Mouse (Mus musculus) ovary, postnatal 10 days (tissue): Measurements from ENCODE around the gene Ppbp.

Experiments used
- DNase-seq: peaks from one replicate; pipeline ENCODE4 v3.0.0; 2022; ENCODE audit warnings: low spot score

Gene Ppbp

GRCm38 (mm10) chr5:90768218-90768617 is at the start of gene Ppbp:
Gene Ppbp, plus strand, starts transcription at chr5:90768518.
- no peak for DNase-seq

GRCm38 (mm10) chr5:90722656-90723055 is 45.7 kb upstream of the Ppbp start:
- DNase-seq, result no peak

- no peak for DNase-seq
Measured at GRCm38 (mm10) chr5:90728254-90728653, 40.1 kb upstream of the Ppbp start.

GRCm38 (mm10) chr5:90731480-90731879 is 36.8 kb upstream of the Ppbp start:
- DNase-seq, result no peak

- DNase-seq, result no peak
Measured at GRCm38 (mm10) chr5:90742029-90742428, 26.3 kb upstream of the Ppbp start.

DNA sequence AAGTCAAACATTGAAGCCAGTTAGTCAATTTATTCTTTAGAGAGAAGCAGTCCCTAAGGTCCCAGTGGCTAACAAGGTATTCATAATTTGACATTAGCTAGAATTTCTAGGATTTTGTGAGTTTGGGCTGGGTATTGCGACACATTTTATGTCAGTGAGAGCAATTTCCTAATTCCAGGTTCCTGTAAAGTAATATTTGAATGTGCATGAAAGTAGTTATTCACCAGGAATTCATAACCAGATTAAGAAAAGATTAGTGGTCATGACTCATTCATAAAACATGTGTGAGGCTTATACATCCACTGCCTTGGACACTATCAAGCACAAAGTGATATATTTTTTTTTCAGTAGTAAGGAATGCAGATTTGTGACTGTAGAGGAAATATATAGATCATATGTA is 14.4 kb upstream of the Ppbp start:
- DNase-seq, result no peak

DNA sequence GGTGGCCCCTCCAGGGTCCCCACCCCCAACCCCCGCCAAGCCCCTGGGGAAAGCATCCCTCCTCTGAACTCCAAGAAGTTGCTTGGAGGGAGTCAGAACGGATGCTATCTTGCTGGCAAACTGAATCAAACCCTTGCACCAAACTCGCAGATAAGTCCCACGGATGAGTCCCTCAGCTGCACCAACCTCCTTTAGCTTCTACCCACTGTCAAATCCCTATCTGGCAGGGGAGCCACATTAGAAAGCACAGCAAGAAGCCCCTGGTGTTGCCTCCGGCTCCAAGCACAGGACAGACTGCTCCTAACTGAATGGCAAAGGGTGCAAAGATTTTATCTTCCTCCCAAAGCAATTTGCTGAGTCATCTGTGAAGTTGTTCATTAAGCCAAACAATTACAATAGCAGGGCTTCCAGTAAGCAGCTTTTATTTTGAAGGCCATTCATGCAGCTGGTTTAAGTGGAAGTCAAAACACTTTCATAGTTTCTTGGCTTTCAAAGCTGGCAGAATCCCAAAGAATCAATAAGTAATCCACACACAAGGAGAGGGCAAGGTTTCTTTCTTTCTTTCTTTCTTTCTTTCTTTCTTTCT is 10.2 kb upstream of the Ppbp start:
- no peak for DNase-seq

DNA sequence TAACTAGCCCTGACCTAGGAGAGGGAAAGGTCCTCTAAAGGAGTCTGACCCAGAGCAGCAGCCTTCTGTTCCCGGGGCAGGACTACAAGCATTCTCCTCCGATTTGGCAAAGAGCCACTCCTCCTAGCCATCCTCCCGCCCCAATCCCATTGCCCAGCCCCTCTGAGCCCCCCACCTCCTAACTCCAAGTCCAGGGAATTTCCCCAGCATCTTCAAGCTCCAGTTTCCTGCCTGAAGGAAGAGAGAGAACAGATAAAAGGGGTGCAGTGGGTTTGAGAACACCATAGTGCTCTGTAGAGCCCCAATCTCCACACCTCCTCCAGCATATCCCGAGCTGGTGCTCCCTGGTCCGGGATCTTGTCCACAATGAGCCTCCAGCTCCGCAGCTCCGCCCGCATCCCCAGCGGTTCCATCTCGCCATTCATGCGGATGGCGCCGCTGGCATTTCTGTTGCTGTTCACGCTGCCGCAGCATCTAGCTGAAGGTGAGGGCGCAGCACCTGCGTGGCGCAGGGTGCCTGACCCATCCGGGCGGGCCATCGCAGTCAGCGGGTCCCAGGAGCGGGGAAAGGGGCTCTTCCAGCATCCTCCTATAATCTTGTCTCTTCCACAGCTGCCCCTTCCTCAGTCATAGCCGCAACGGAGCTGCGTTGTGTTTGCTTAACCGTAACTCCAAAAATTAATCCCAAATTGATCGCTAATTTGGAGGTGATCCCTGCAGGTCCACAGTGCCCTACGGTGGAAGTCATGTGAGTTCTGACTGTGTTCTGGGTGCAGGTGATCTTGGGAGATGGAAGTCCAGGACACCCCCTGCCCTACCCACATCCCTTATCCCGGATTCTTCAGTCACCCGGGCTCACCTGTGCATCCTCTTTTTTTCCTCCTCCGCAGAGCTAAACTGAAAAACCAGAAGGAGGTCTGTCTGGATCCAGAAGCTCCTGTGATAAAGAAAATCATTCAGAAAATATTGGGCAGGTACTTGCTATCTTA is 8.9 kb upstream of the Ppbp start, which contains the start of gene Cxcl5:
Gene Cxcl5, plus strand, starts transcription at position 284 of the 989 bp plus-strand sequence.
- DNase-seq, result no peak

DNA sequence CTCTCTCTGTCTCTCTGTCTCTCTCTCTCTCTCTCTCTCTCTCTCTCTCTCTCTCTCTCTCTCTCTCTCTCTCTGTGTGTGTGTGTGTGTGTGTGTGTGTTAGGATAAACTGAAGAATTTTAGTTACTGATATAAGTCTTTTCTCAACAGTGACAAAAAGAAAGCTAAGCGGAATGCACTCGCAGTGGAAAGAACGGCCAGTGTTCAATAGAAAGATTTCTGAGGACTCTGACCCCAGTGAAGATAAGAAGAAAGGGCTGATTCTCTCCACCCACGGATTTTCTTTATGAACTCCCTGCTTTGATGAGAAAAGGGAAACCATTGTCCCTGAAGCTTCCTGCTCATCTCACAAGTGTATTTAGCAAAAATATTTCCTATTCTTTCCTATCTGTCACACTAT is 8.0 kb upstream of the Ppbp start:
- DNase-seq, result no peak

DNA sequence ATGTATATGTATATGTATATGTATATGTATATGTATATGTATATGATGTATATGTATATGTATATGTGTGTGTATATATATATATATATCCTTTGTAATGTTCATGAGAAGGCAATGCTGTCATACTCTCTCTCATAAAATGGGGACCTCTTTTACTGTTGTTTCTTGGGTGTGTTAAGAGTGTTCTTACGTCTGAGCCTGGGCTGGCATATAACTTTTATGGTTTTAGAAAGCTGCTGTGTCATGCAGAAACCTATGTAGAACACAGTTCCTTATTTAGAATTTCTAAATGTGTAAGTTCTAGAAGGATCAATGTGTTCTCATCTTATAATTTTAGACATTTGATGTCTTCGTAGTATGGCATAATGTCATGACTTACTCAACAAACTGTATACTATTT is 7.5 kb upstream of the Ppbp start:
- DNase-seq, result no peak

GRCm38 (mm10) chr5:90761834-90762233 is 6.5 kb upstream of the Ppbp start:
- DNase-seq, result no peak

DNA sequence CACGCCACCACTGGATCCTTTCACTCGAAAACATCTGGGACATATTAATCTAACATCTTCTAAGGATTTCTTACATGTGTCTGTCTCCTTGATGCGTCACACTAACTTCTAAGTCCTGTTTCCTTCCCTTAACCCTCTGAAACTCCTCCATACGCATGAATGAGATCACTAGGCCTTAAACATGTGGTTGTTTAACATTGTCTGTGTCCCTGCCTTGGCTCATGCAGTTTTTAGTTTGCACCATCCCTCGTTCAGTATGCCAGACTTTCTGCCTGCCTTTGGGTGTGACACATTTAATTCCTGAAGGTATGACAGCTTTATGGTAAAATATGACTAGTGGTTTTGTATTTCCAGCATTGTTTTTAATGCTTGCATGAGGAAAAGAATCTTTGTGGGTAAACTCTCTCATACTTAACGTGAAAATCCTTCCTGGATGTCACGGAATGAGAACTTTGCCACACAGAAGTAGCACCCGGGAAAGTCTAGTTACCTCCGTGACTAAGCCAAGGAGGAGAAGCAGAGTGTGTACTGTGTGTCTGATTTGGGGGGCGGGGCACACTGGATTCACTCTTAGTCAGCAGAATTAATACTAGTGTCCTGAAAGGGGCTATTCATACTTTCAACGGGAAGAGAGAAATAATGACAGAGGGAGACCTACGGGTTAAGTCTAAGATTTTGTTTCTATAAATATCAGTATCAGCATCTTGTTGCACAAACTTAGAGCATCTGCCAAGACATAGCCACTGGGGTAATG is 4.2 kb upstream of the Ppbp start:
- DNase-seq, result no peak

DNA sequence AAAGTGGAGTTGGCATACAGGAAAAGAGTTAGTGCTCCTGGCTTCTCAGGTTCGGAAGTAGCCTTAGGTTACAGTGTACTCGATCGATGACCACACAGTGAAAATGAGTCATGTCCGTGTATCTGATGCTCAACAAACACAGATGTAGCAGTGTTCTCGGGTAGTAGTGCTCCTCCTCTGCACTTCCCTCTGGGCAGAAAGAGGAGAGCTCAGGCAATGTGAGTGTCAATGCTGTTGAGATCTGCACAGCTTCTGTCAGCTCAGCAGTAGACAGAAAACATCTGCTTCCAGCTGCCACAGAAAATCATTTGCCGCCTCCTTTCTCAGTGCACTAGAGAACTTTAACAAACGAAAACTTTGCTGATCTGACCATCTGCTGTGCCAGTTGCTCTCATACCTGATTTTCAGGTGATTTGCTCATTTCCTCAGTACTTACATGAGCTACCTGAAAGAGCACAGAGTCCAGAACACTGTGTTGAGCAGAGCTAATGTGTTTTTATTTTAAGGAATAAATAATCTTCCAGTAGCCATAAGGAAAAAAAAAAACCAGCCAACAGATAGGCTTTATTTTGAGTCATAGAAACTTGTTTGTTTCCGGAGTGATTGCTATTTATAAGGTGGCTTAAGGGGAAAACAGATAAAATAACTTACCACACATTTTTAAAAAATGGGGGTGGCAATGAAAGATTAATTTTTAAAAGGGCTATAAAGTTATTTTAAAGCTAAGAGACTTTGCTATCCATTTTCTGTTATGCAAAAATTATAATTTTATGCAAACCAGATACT is 2.3 kb upstream of the Ppbp start:
- no peak for DNase-seq

DNA sequence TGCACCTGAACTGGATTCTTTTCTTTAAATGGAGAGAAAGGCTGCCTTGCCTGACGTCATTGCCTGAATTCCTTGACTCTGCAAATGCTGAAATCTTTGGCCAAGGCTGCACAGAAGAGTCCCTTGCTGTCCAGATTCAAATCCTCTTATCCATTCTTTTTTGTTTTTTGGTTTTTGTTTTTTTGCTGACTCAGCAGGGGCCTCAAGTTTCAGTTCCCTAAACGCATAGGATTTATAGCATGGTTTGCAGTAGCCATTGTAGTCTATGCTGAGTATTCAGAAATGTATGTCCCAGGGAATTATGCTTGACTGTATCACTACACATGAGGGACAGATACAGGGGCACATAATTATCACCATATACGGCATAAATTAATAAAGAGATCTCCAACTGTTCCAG is 3.1 kb downstream of the Ppbp start:
- no peak for DNase-seq

DNA sequence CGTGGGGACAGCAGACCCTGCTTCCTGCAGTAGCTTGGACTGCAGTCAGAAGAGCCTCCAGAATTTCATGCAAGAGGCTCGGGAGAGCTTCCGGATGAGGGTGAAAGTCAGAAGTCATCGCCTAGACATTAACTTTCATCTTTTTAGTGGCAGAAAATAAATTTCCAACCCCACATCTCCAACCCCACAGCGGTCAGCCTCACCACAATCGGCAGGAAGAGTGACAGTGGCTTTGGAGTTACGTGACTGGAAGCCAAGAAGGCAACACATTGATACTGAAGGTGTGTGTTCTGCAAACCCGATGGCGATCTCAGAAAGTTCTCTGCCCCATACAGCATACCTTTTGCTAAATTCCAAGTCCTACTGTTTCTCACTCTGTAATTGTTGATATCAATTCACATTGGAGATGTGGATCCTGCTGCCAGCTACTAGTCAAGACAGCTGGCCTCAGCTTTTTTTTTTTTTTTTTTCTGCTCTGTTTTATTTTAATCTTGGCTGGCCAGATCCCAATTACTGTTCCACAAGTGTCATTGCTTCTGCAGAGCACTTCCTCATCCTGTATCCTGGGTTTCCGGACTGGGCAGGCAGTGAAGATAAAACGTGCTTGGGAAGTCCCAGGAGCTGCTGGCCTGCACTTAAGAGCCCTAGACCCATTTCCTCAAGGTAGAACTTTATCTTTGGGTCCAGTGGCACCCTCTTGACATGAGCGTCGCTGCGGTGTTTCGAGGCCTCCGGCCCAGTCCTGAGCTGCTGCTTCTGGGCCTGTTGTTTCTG is 3.7 kb downstream of the Ppbp start, which contains the start of gene Pf4:
Gene Pf4, plus strand, starts transcription at position 556 of the 774 bp plus-strand sequence.
- no peak for DNase-seq

- no peak for DNase-seq
Measured at GRCm38 (mm10) chr5:90775562-90775961, 7.2 kb downstream of the Ppbp start.

DNA sequence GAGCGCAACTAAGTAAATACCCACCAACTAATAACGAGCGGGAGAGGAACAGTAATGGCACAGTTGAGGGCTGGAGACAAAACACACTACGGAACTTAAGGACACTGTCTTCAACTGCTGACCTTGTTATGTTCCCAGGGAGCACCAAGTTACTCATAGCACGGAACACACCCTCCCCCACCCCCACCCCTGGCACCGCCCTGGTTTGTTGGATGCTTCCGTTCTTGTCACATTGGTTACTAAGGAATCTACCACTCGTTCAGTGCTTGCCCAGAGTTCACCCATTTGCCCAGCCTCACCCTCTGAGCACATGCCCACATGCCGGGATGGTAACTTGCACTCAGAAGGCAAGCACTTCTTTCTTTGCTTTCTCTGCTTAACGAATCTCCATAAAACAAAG is 9.3 kb downstream of the Ppbp start:
- no peak for DNase-seq

DNA sequence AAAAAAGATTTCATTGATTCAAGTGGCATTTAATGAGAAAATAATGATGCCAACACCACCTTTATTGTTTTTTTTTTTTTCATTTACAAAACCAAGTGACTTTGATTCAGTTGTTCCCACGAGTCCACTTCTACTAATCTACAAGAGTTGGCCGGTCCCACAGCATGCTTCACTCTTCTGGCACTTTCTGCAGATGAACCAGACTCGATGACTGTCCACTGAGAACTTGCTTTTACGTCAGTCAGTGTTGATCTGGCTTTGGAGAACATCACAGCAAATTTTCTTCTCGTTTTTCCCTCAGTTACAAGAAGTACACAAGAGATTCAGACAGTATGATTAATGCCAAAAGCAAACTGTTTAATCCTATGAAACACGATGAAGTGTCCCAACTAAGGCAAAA is 10.5 kb downstream of the Ppbp start:
- no peak for DNase-seq

DNA sequence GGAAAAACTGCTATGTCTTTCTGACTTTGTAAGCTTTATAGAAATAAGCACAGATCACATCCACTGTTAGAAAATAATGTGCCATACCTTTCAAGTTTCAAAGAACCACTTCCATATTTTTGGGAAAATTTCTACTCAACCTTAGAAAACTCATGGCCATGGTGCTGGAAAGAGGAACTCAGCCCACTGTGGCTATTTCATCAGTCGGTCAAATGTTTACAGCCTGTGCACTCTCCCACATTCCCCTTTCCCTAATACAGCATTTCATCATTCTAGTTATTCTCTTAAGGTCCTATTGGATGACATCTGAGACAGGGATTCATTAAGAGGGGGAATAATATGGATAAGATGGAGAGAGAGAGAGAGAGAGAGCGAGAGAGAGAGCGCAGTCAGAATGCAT is 15.4 kb downstream of the Ppbp start:
- no peak for DNase-seq

- no peak for DNase-seq
Measured at GRCm38 (mm10) chr5:90785659-90786588, 17.6 kb downstream of the Ppbp start, which contains the start of gene Cxcl3. Gene Cxcl3, plus strand, starts transcription at chr5:90786103.
